Comparison of ENCODE assay signal across 9 mouse cellular contexts in the genomic region with DNA sequence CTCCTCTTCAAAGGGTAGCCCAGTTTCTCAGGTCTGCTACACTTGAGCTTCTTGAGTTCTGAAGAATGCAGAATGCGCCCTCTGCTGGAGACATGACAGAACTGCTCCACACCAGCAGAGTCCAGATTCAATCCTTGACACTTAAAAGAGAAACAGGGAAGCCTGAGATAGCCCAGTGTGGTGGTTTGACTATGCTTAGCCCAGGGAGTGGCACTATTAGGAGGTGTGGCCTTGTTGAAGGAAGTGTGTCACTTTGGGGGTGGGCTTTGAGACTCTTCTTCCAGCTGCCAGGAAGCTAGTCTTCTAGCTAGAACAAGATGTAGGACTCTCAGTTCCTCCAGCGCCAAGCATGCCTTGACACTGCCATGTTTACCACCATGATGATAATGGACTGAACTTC. TPM values are rescaled to one million over a fixed set of nuclear protein-coding genes. Genes with fewer than 3 reads are reported as not detected.
DNase-seq lines count a peak whose midpoint lies in the region; ATAC-seq and TF ChIP-seq lines count a peak whose summit lies in the region.
"Had no signal": no experiment of that assay in that cellular context is flagged by ENCODE, and none has a peak within 500 bp of the region (broad histone marks: within the 10 kb centered on the region; RNA-seq: fewer than 3 reads in every experiment).

No protein-coding gene starts in this region.

- H3K9me3 ChIP-seq in forebrain, embryonic 14.5 days (replicated peaks; ENCODE audit: control insufficient read depth, low read length), result no peaks in the 10 kb centered on the region
- no peaks in the 10 kb centered on the region for H3K9me3 ChIP-seq in forebrain, embryonic 15.5 days
- H3K9me3 ChIP-seq in ES-Bruce4 (replicated peaks; ENCODE audit: control insufficient read depth, insufficient read depth, low read length, poor library complexity, severe bottlenecking), result no peaks in the 10 kb centered on the region
- H3K9me3 ChIP-seq: liver, embryonic 15.5 days had no signal

- no peaks in the 10 kb centered on the region for H3K36me3 ChIP-seq in forebrain, embryonic 14.5 days (ENCODE audit: control insufficient read depth, insufficient read depth, low read length)
- H3K36me3 ChIP-seq in forebrain, embryonic 15.5 days, result no peaks in the 10 kb centered on the region
- no peaks in the 10 kb centered on the region for H3K36me3 ChIP-seq in ES-Bruce4 (ENCODE audit: control insufficient read depth, insufficient read depth, low read length, poor library complexity, severe bottlenecking)
- H3K36me3 ChIP-seq: liver, embryonic 15.5 days had no signal

- 45% methylated on average over 2 of the region's 2 CpGs for WGBS in forebrain, embryonic 14.5 days
- 46% methylated on average over 2 of the region's 2 CpGs for WGBS in forebrain, embryonic 15.5 days

- no peaks in the 10 kb centered on the region for H3K27me3 ChIP-seq in forebrain, embryonic 14.5 days (replicated peaks; ENCODE audit: control insufficient read depth, insufficient read depth, low read length)
- H3K27me3 ChIP-seq in forebrain, embryonic 15.5 days, result no peaks in the 10 kb centered on the region
- no peaks in the 10 kb centered on the region for H3K27me3 ChIP-seq in ES-Bruce4 (ENCODE audit: control insufficient read depth, insufficient read depth, low read length, poor library complexity, severe bottlenecking)
- H3K27me3 ChIP-seq: liver, embryonic 15.5 days had no signal

- H3K4me2 ChIP-seq in forebrain, embryonic 14.5 days (ENCODE audit: low read length), result no peak overlapping the region
- no peak overlapping the region for H3K4me2 ChIP-seq in forebrain, embryonic 15.5 days (replicated peaks)
- H3K4me2 ChIP-seq: liver, embryonic 15.5 days had no signal

- no peak for TF ChIP-seq POLR2A in ES-Bruce4 (IDR thresholded peaks at IDR 0.05; ENCODE audit: insufficient read depth, low read length)

- peak; percentile 66 for TF ChIP-seq CTCF in ES-Bruce4 (IDR thresholded peaks at IDR 0.05; ENCODE audit: low read depth, low read length)

- H3K9ac ChIP-seq in forebrain, embryonic 14.5 days (ENCODE audit: low read length), result no peak overlapping the region
- H3K9ac ChIP-seq in forebrain, embryonic 15.5 days (replicated peaks), result no peak overlapping the region
- H3K9ac ChIP-seq in ES-Bruce4 (ENCODE audit: low read depth, poor library complexity, severe bottlenecking), result no peak overlapping the region
- H3K9ac ChIP-seq: liver, embryonic 15.5 days had no signal

- no peak for ATAC-seq in forebrain, embryonic 14.5 days
- no peak for ATAC-seq in forebrain, embryonic 15.5 days (replicated peaks)

- H3K4me3 ChIP-seq in forebrain, embryonic 14.5 days (ENCODE audit: low read depth, low read length), result no peak overlapping the region
- H3K4me3 ChIP-seq in forebrain, embryonic 15.5 days, result no peak overlapping the region
- H3K4me3 ChIP-seq in ES-Bruce4 (ENCODE audit: low read depth, low read length), result no peak overlapping the region
- H3K4me3 ChIP-seq: liver, embryonic 15.5 days had no signal

- peak; percentile 90 for DNase-seq in forebrain, embryonic 14.5 days (ENCODE audit: low spot score)
- peak; percentile 80 for DNase-seq in c-Kit-positive CD71-positive TER-119-positive erythroid progenitor cells, embryonic 14.5 days (ENCODE audit: low spot score)
- peak; percentile 69 to 77 for DNase-seq in frontal cortex, postnatal 14 days (ENCODE audit: low spot score in 2 of 2)
- peak; percentile 81 for DNase-seq in layer of hippocampus, adult 11-12 months (ENCODE audit: low spot score)
- peak; percentile 85 for DNase-seq in lung, postnatal 14 days
- peak; percentile 59 for DNase-seq in spleen, adult 12 weeks (ENCODE audit: low spot score)

- H3K27ac ChIP-seq in forebrain, embryonic 14.5 days (ENCODE audit: low read depth, low read length), result no peak overlapping the region
- H3K27ac ChIP-seq in forebrain, embryonic 15.5 days (replicated peaks), result no peak overlapping the region
- H3K27ac ChIP-seq in ES-Bruce4 (ENCODE audit: insufficient read depth, low read length), result no peak overlapping the region
- H3K27ac ChIP-seq: liver, embryonic 15.5 days had no signal

- TF ChIP-seq EP300 in ES-Bruce4 (IDR thresholded peaks at IDR 0.05; ENCODE audit: insufficient read depth, low read depth, low read length), result no peak

- peaks cover 11% of the 10 kb centered on the region for H3K4me1 ChIP-seq in forebrain, embryonic 14.5 days (ENCODE audit: control insufficient read depth, insufficient read depth, low read length)
- peaks cover 17% of the 10 kb centered on the region for H3K4me1 ChIP-seq in forebrain, embryonic 15.5 days
- H3K4me1 ChIP-seq in ES-Bruce4 (ENCODE audit: control insufficient read depth, insufficient read depth, low read length), result peaks cover 2% of the 10 kb centered on the region

RNA-seq across cellular contexts. Expression of a gene that starts 3.9 kb away (rescaled TPM):
- polyA plus RNA-seq in forebrain, embryonic 14.5 days (2014; fragmentation: Nextera tagmentation; extraction: Ambion mirVana), result not detected in 2 replicates
- polyA plus RNA-seq in forebrain, embryonic 15.5 days (2015; fragmentation: Nextera tagmentation; extraction: Ambion mirVana), result not detected in 2 replicates
- not detected in 2 replicates for polyA plus RNA-seq in ES-Bruce4 (2011; ENCODE audit: insufficient read depth, insufficient read length, low read depth, missing spikeins)
- polyA plus RNA-seq: liver, embryonic 15.5 days had no signal

RNA-seq across cellular contexts. Expression of a gene that starts 4.0 kb away (rescaled TPM):
- polyA plus RNA-seq in forebrain, embryonic 14.5 days (2014; fragmentation: Nextera tagmentation; extraction: Ambion mirVana), result not detected in 2 replicates
- polyA plus RNA-seq in forebrain, embryonic 15.5 days (2015; fragmentation: Nextera tagmentation; extraction: Ambion mirVana), result 0.18 TPM in 1 of 2 replicates, not detected in the other
- not detected in 2 replicates for polyA plus RNA-seq in ES-Bruce4 (2011; ENCODE audit: insufficient read depth, insufficient read length, low read depth, missing spikeins)
- polyA plus RNA-seq: liver, embryonic 15.5 days had no signal
